ENCODE assay signal across 19 mouse cellular contexts in the genomic region with DNA sequence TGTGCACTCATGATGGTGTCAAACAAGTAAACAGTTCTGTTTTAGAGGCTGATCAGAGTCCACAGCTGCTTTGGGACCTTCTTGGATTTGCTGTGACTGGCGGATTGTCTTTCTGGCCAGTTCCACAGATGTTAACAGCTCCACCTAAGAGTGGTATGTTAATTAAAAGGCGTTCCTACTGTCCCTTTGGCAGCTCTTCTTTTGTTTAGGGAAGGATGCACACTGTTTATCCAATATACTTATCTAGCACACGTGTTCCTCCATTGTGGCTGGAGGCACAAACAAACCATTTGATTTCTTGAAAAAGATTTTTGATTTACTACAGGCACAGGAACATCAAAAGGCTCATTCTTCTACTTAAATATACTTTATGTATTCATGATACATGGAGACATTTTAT.
"Had no signal": no experiment of that assay in that cellular context is flagged by ENCODE, and none has a peak within 500 bp of the region (broad histone marks: within the 10 kb centered on the region; RNA-seq: fewer than 3 reads in every experiment).

No protein-coding gene starts in this region.

- H3K9ac ChIP-seq: kidney, embryonic 15.5 days; limb, embryonic 13.5 days; liver, embryonic 14.5 days; liver, postnatal 0 days; neural tube, embryonic 12.5 days; neural tube, embryonic 15.5 days; stomach, embryonic 15.5 days had no signal

- H3K27ac ChIP-seq: kidney, embryonic 15.5 days; limb, embryonic 10.5 days; limb, embryonic 13.5 days; liver, embryonic 14.5 days; macrophage; neural tube, embryonic 12.5 days; neural tube, embryonic 15.5 days; stomach, embryonic 15.5 days had no signal

- DNase-seq: kidney, adult 11 months; kidney, adult 8-10 months; kidney, postnatal 10 days; kidney, postnatal 36 days; layer of hippocampus, adult 9-11 months; liver, postnatal 0 days; right cerebral cortex, adult 18-20 months; right cerebral cortex, postnatal 14 days; spleen, adult 18-20 months; thymus, postnatal 25 days had no signal

- H3K4me3 ChIP-seq: kidney, embryonic 15.5 days; limb, embryonic 10.5 days; limb, embryonic 13.5 days; neural tube, embryonic 12.5 days; neural tube, embryonic 15.5 days; stomach, embryonic 15.5 days had no signal

- H3K9me3 ChIP-seq: limb, embryonic 10.5 days; neural tube, embryonic 15.5 days; stomach, embryonic 15.5 days had no signal

- H3K4me2 ChIP-seq: kidney, embryonic 15.5 days; limb, embryonic 13.5 days; liver, embryonic 11.5 days; neural tube, embryonic 12.5 days; neural tube, embryonic 15.5 days; stomach, embryonic 15.5 days had no signal

- H3K36me3 ChIP-seq: limb, embryonic 10.5 days; neural tube, embryonic 12.5 days; neural tube, embryonic 15.5 days; stomach, embryonic 15.5 days had no signal

- ATAC-seq: liver, postnatal 0 days had no signal

- H3K27me3 ChIP-seq: kidney, embryonic 15.5 days; limb, embryonic 13.5 days; neural tube, embryonic 12.5 days; neural tube, embryonic 15.5 days; stomach, embryonic 15.5 days had no signal

- H3K4me1 ChIP-seq: kidney, embryonic 15.5 days; neural tube, embryonic 12.5 days had no signal
